Mouse (Mus musculus): Measurements from ENCODE around the gene 4931429L15Rik.

Gene 4931429L15Rik

DNA sequence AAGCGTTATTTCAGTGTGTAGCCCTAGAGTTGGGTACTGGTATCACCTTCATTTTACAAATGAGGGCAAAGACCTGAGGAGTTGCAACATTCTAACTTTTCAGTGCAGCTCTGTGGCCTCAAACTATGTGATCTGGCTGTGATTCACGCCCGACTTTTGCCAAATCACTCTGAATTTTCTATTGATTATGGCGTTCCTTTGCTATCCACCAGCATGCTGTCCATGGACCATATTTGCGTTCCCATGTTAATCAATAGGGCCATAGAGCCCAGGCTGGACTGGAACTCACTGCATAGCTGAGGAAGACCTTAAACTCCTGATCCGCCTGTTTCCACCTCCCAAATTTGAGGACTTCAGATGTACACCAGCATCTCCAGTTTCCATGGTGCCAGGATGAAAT, 60.7 kb downstream of the 4931429L15Rik start:
- no peak for DNase-seq (ENCODE audit: low spot score in 2 of 2)

DNA sequence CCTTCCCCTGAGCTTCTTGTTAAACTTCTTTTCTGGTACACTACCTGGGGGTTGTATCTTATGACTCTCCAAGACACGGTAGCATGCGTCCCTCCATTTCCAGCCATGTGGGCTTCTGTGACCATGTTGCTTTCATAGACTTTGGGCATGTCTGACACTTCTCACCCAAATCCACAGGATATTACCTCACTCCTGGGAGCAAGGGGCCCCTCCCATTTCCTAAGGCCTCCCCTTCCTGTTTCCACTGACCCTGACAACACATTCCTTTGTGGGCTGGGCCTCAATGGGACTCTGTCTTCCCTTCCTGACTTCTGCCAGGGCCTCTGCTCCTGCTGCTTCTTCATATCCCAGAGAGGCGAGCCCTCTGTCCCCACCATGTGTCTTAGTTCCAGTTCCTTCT, 62.2 kb downstream of the 4931429L15Rik start:
- DNase-seq (ENCODE audit: low spot score in 2 of 2): no peak

GRCm38 (mm10) chr9:46256658-46257385, 63.0 kb downstream of the 4931429L15Rik start:
- DNase-seq (ENCODE audit: low spot score in 2 of 2): no peak

DNA sequence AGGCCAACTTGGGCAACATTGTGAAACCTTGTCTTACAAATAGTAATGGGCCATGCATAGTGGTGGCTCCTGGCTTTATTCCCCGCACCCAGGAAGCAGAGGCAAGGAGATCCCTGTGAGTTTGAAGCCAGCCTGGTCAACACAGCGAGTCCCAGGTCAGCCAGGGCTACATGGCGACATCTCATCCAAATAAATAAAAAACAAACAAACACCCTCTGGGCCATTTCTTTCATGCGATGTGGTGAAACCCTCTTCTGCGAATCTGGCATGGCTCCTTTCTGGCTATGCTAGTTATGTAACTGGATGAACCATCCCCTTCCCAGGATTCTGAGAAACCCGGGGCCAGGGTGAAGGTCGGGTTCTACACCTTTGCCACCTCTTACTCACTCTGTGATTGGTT, 63.6 kb downstream of the 4931429L15Rik start:
- DNase-seq (ENCODE audit: low spot score in 2 of 2): no peak

Measured in urinary bladder, postnatal 4 days (tissue).